Mouse (Mus musculus) liver, embryonic 13.5 days (tissue): ENCODE data around the gene Trip12. TPM values are rescaled to one million over a fixed set of nuclear protein-coding genes. Genes with fewer than 3 reads are reported as not detected.
A peak's percentile ranks its signal among the peaks of the same experiment; 100 is the strongest.

Experiments used
- ATAC-seq: fragments of 200-750 bp; cut with Nextera tagmentation; 2 replicates; pipeline ENCODE4 v1.8.0; 2017; ENCODE audit warnings: low read depth, mild to moderate bottlenecking, moderate number of reproducible peaks, moderate library complexity
- DNase-seq: peaks from one replicate; pipeline ENCODE4 v3.0.0; 2022
- H3K27ac ChIP-seq: fragments of 300-500 bp; sonication (generic); 2 replicates; pipeline ENCODE4 v1.5.1; 2015; ENCODE audit warnings: moderate library complexity, mild to moderate bottlenecking, inconsistent platforms
- H3K27me3 ChIP-seq: fragments of 300-500 bp; sonication (generic); 2 replicates; pipeline ENCODE4 v1.6.1; 2015; ENCODE audit warnings: mild to moderate bottlenecking, inconsistent platforms
- H3K36me3 ChIP-seq: fragments of 300-500 bp; sonication (generic); 2 replicates; pipeline ENCODE4 v1.6.1; 2015; ENCODE audit warnings: mild to moderate bottlenecking, inconsistent platforms
- H3K4me1 ChIP-seq: fragments of 300-500 bp; sonication (generic); replicated peaks from 2 replicates; pipeline ENCODE4 v1.6.1; 2015; ENCODE audit warnings: inconsistent platforms
- H3K4me2 ChIP-seq: fragments of 300-500 bp; sonication (generic); 2 replicates; pipeline ENCODE4 v1.6.1; 2015; ENCODE audit warnings: inconsistent platforms, mild to moderate bottlenecking, moderate library complexity
- H3K4me3 ChIP-seq: fragments of 300-500 bp; sonication (generic); replicated peaks from 2 replicates; pipeline ENCODE4 v1.5.1; 2015; ENCODE audit warnings: mild to moderate bottlenecking, inconsistent platforms
- H3K9ac ChIP-seq: fragments of 300-500 bp; sonication (generic); 2 replicates; pipeline ENCODE4 v1.6.1; 2015; ENCODE audit warnings: mild to moderate bottlenecking, inconsistent platforms
- H3K9me3 ChIP-seq: fragments of 300-500 bp; sonication (generic); replicated peaks from 2 replicates; pipeline ENCODE4 v1.6.1; 2016; ENCODE audit warnings: inconsistent platforms
- WGBS: fragments of 180-500 bp; shearing (Covaris S2); methylation state at CpG from one replicate; pipeline ENCODE4 v1.1.7; 2015; ENCODE audit not compliant: insufficient replicate concordance; 5-methylcytosine and 5-hydroxymethylcytosine counted together
- polyA plus RNA-seq: library from polyadenylated mRNA; unstranded; fragments of >200 nt; fragmentation: Nextera tagmentation; extraction: Ambion mirVana; gene quantifications from 2 replicates; pipeline ENCODE4 v1.2.1, GENCODE M21; 2015

The Trip12 gene
- polyA plus RNA-seq, 1 experiment from 2014 or later = 29.6 TPM

DNA sequence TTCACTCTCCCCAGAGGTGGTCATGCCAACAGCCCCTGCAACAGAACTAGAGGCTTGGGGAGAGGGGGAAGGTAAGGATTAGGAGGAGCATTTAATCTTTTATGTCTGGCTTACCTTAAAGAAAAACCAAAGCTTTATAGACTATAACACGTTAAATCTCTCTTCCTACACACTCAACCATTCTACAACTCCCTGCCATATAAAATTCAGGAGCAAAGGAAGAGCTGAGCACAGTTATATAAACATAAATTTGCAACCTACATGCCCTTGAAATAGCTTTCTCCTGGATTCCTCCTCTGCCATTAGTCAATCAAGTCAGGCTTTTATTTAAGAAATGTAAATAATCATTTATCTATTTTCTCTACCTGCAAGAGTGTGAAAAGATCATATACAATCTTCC is 62.9 kb downstream of the Trip12 start:
- Histone ChIP-seq H3K9me3 (no peaks in the 10 kb centered on the region), H3K36me3 (peaks cover 21% of the 10 kb centered on the region), H3K4me1 (no peaks in the 10 kb centered on the region), H3K27me3 (no peaks in the 10 kb centered on the region), H3K4me3 (no peak overlapping the region), H3K27ac (no peak overlapping the region), H3K9ac (no peak overlapping the region), H3K4me2 (no peak overlapping the region)
- ATAC-seq (no peak), DNase-seq (no peak)
- WGBS = 76% methylated on average over 1 of the region's 1 CpGs

DNA sequence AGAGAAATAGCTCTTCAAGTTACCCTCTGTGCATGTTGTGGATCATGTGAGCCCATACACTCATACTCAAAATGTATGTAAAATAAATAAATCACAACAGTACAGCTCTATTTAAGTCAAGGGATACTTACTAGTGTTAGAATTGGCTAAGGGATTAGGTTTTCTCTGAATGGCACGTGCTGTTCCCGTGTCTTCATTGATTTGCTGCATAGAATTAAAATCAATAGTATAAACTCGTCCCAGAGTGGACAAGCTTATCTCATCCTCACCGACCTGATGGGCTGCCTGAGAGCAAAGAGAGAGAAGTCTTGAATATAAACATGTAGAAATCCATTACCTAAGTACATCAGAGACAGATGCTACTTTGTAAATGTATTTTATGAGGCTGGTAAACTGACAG is 81.5 kb downstream of the Trip12 start:
- Histone ChIP-seq H3K9me3 (no peaks in the 10 kb centered on the region), H3K4me1 (no peaks in the 10 kb centered on the region), H3K4me2 (no peak overlapping the region), H3K36me3 (peaks cover 53% of the 10 kb centered on the region), H3K27me3 (no peaks in the 10 kb centered on the region), H3K27ac (no peak overlapping the region), H3K9ac (no peak overlapping the region), H3K4me3 (no peak overlapping the region)
- DNase-seq (no peak), ATAC-seq (no peak)
- 68% methylated on average over 4 of the region's 4 CpGs for WGBS

DNA sequence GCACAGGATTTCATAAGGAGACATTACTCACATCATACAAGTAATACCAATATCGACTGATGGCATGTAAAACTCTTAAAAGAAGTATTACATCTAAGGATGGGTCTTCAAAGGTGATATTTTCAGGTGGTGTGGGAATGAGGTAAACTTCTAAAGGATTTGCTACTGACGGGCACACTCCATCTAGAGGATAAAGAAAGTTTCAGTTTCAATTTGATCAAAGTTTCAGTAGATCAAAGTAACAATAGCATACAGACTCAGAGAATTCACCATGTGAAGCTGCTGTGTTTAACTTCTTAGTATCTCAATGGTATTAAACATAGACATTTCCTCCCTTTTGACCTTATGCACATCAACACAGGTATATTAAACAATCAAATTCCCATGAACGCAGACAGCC is 98.2 kb downstream of the Trip12 start:
- no peaks in the 10 kb centered on the region for H3K27me3 ChIP-seq
- no peak overlapping the region for H3K4me2 ChIP-seq
- no peak overlapping the region for H3K4me3 ChIP-seq
- WGBS = 90% methylated on average over 3 of the region's 3 CpGs
- H3K4me1 ChIP-seq = no peaks in the 10 kb centered on the region
- H3K27ac ChIP-seq = no peak overlapping the region
- no peak overlapping the region for H3K9ac ChIP-seq
- no peak for ATAC-seq
- DNase-seq = no peak
- no peaks in the 10 kb centered on the region for H3K9me3 ChIP-seq
- peaks cover 52% of the 10 kb centered on the region for H3K36me3 ChIP-seq

DNA sequence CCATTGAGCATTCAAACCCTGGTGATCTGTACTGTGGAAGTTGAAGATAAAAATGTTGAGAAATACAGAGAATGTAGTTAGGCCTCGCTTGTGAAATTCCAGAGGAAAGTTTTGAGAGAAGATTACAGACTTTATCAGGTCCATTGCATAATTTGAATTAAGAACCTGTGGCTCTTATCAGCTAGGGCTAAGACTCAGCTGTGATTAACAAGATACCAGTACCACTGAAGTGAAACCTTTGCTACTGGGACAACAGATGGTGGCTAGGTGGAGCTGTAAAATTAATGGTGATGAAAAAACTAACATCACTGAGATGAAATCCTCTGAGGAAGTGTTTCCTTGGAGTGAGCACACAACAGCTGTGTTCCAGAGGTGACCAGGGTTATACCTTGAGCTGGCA is 100.2 kb downstream of the Trip12 start:
- Histone ChIP-seq H3K9me3 (no peaks in the 10 kb centered on the region), H3K4me3 (no peak overlapping the region), H3K4me2 (no peak overlapping the region), H3K9ac (no peak overlapping the region), H3K27ac (no peak overlapping the region), H3K27me3 (no peaks in the 10 kb centered on the region), H3K36me3 (peaks cover 51% of the 10 kb centered on the region), H3K4me1 (no peaks in the 10 kb centered on the region)
- DNase-seq (no peak), ATAC-seq (no peak)
- WGBS = 40% methylated on average over 1 of the region's 1 CpGs

DNA sequence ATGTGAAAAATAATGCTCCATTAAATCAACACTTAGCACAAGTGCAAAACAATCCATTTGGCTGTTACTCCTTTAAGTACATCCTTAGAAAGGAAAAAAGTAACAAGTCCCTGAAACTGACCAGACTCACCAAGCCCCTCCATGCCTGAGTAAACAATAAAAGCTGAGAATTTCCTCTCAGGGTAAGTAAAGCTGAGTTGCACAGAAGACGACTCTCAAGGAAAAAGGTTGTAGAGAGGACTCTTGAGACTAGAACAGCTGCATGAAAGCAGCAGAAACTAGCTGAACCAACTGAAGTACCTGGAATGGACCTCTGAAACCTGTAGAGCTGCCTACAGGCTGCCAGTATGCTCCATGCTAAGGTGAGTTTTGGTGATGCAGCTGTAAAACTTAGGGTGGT is 103.2 kb downstream of the Trip12 start:
- Histone ChIP-seq H3K4me1 (no peaks in the 10 kb centered on the region), H3K36me3 (peaks cover 56% of the 10 kb centered on the region), H3K4me3 (no peak overlapping the region), H3K9me3 (no peaks in the 10 kb centered on the region), H3K4me2 (no peak overlapping the region), H3K27ac (no peak overlapping the region), H3K27me3 (no peaks in the 10 kb centered on the region), H3K9ac (no peak overlapping the region)
- WGBS = 86% methylated on average over 1 of the region's 1 CpGs
- no peak for ATAC-seq
- DNase-seq = no peak

DNA sequence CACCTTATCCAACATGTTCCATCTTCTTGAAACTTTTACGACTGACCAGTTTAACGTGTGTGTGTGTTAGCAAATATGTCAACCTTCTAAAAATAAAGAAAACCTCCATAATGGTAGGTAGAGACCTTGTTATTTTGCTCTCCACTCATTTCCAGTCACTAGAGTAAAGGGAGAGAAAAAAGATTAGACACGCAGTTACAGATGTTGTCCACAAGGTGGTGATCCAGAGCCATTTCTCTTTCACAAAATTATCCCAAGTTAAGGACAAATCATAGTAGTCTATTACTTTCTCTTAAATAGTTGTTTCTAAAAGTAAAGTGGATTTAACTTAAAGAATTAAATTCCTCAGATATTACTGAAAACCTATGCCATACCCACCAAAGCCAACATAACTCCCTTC is 106.5 kb downstream of the Trip12 start:
- WGBS = 54% methylated on average over 3 of the region's 3 CpGs
- ATAC-seq (no peak), DNase-seq (no peak)
- no peak overlapping the region for H3K4me2 ChIP-seq
- H3K9ac ChIP-seq = no peak overlapping the region
- no peak overlapping the region for H3K27ac ChIP-seq
- no peak overlapping the region for H3K4me3 ChIP-seq
- H3K9me3 ChIP-seq = no peaks in the 10 kb centered on the region
- no peaks in the 10 kb centered on the region for H3K4me1 ChIP-seq
- H3K27me3 ChIP-seq = no peaks in the 10 kb centered on the region
- peaks cover 47% of the 10 kb centered on the region for H3K36me3 ChIP-seq

DNA sequence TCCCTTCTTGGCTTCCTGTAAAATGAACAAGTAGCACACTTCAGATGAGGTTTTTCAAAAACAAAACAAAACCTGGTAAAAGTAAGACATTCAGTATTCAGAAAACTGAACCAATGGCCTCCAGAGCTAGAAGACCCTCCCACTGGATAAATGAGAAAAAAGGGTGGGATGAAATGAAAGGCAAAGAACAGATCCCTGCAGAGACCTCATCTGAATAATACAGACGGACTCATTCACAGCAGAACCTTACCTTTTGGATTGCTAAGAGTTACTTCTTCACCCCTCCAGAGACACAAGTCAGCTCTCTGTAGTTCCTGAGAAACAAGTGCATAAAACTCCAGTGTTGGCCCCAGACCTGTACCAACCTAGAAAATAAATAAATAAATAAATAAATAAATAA is 108.6 kb downstream of the Trip12 start:
- H3K9me3 ChIP-seq = no peaks in the 10 kb centered on the region
- H3K4me2 ChIP-seq = no peak overlapping the region
- H3K4me3 ChIP-seq = no peak overlapping the region
- no peaks in the 10 kb centered on the region for H3K27me3 ChIP-seq
- H3K36me3 ChIP-seq = peaks cover 45% of the 10 kb centered on the region
- no peak for DNase-seq
- no peak for ATAC-seq
- no peak overlapping the region for H3K27ac ChIP-seq
- 72% methylated on average over 1 of the region's 1 CpGs for WGBS
- H3K4me1 ChIP-seq = no peaks in the 10 kb centered on the region
- H3K9ac ChIP-seq = no peak overlapping the region

DNA sequence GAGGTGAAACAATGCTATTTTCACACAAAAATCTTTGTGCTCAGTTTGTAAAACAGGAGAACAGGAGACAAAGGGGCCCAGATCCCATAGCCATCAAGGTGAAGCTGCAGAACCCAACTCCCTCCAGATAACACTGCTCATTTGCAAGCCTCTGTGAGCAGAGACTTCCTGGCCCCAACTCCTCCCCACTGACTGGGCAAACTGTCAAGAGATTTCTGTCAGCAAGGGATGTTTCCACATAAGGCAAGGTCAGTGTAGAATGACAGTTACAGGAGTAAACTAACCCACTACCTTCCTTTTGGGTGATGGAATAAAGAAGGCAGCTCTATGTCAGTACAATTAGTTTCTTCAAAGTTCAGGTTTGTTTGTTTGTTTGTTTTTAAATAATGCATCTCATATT is 117.5 kb downstream of the Trip12 start:
- no peak for ATAC-seq
- no peak for DNase-seq
- H3K36me3 ChIP-seq = peaks cover 40% of the 10 kb centered on the region

DNA sequence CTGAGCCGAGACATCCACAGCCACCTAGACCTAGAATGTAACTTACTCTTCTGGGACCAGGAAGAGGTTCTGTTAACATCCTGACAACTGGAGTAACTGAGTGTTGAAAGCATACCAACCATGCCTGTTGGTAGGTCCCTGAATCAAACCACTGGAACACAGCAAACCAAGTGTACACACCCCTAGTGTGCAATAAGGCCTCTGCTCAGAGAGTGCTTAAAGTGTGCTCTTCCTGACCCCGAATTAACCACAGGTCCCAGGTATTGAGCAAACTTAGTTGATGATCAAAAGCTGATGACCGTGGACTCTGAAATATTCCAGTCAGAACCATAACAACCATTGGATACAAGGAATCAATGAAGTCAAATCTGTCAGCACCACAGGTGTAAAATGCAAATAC is 117.9 kb downstream of the Trip12 start:
- H3K27ac ChIP-seq = no peak overlapping the region
- ATAC-seq = peak; percentile 41; the same call in 1 of the 2 replicates
- no peak overlapping the region for H3K4me3 ChIP-seq
- peaks cover 36% of the 10 kb centered on the region for H3K36me3 ChIP-seq
- no peaks in the 10 kb centered on the region for H3K27me3 ChIP-seq
- no peaks in the 10 kb centered on the region for H3K9me3 ChIP-seq
- 80% methylated on average over 3 of the region's 3 CpGs for WGBS
- no peak overlapping the region for H3K4me2 ChIP-seq
- H3K9ac ChIP-seq = no peak overlapping the region
- no peaks in the 10 kb centered on the region for H3K4me1 ChIP-seq
- DNase-seq = no peak

More for the DNA sequence above, 117.5 kb downstream of the Trip12 start:
- H3K9ac ChIP-seq = no peak overlapping the region
- no peak overlapping the region for H3K27ac ChIP-seq
- H3K4me2 ChIP-seq = no peak overlapping the region
- H3K27me3 ChIP-seq = no peaks in the 10 kb centered on the region
- H3K4me1 ChIP-seq = no peaks in the 10 kb centered on the region
- no peaks in the 10 kb centered on the region for H3K9me3 ChIP-seq
- no peak overlapping the region for H3K4me3 ChIP-seq

DNA sequence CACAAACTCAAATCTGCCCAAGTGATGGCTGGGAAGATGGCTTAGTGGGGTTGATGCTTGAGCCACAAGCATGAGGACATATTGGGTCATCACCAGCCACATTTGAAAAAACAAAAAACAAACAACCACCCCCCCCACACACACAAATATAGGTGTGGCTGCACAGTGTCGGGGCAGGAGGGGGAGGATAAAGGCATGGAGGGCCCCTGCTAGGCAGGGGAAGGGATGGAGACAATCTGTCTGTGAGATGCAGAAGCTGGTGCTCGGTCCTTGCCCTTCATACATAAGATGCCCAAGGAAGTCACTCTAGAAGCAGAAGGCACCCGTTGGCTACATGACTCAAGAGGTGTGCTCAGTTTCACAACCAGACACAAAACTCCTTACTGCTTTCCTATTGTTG is 118.4 kb downstream of the Trip12 start:
- WGBS = 77% methylated on average over 3 of the region's 3 CpGs
- no peak for ATAC-seq
- no peaks in the 10 kb centered on the region for H3K4me1 ChIP-seq

DNA sequence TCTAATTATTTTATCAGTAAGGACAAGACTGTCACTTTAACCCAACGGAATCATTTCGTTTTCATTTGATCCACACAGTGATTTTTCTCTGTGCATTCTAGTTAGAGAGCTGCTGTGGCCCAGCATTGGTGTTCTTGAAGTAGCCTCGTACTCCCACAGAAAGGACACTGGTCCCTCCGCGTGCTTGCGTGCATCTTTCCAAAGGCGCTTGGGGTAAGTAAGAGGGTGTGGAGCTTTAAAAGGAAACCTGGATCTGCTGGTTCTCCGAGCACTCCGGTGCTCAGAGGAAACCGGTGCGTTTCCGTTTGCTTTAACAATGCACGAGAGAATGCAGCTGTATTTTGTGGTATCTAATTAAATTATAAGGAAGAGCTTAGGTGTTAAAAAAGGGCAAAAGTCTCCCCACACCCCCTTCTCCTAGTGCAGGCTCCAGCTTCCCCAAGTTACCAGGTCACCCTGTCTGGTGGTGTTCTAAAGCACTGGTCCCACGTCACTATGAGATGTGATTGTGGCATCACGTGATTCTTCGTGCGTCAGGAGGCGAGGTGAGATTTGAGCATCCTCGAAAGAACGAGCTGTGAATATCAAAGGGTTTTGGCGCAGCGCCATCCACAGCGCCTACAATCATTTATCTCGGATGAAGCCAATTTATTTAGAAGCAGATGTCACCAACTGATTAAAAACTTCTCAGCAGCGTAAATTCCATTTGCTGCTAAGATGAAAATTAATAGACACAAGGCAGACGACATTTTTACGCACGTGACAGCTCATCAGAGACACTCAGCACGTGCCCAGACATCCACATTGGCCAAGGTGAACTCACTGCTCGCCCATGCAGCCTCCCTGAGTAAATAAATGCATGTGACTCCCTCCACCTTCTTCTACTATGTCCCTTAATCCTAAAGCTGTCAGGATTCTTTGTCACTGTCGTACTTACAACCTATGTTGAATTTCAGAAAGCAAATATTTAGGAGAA is 130.2 kb downstream of the Trip12 start:
- H3K4me3 ChIP-seq = no peak overlapping the region
- H3K9ac ChIP-seq = no peak overlapping the region
- no peak overlapping the region for H3K27ac ChIP-seq
- WGBS = 18% methylated on average over 31 of the region's 31 CpGs
- H3K36me3 ChIP-seq = no peaks in the 10 kb centered on the region
- ATAC-seq (no peak), DNase-seq (no peak)
- no peaks in the 10 kb centered on the region for H3K9me3 ChIP-seq
- H3K4me2 ChIP-seq = no peak overlapping the region
- H3K27me3 ChIP-seq = peaks cover 9% of the 10 kb centered on the region; the same call in 1 of the 2 replicates
- H3K4me1 ChIP-seq = no peaks in the 10 kb centered on the region

More for the DNA sequence above, 118.4 kb downstream of the Trip12 start:
- H3K9ac ChIP-seq = no peak overlapping the region
- H3K36me3 ChIP-seq = peaks cover 33% of the 10 kb centered on the region
- no peak overlapping the region for H3K4me2 ChIP-seq
- H3K4me3 ChIP-seq = no peak overlapping the region
- H3K27me3 ChIP-seq = no peaks in the 10 kb centered on the region
- H3K9me3 ChIP-seq = no peaks in the 10 kb centered on the region
- H3K27ac ChIP-seq = no peak overlapping the region
- DNase-seq = no peak

DNA sequence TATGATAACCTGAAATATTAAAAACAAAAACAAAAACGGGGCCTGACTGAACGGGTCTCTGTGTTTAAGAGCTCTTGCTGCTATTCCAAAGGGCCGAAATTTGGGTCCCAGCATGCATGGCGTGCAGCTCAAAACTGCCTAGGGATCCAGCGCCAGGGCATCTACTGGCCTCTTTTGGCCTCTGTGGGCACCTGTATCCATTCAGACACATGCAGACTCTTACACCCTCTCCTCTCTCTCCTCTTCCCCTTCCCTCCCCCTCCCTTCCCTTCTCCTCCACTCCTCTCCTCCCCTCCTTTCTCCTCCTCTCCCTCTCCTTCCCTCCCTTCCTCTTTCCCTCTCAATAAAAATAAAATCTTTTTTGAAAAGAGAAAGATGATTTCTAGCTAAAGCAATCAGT is 130.9 kb downstream of the Trip12 start:
- H3K27ac ChIP-seq = no peak overlapping the region
- H3K9ac ChIP-seq = no peak overlapping the region
- WGBS = 20% methylated on average over 5 of the region's 5 CpGs
- no peak overlapping the region for H3K4me2 ChIP-seq
- no peak overlapping the region for H3K4me3 ChIP-seq
- ATAC-seq (no peak), DNase-seq (no peak)
- peaks cover 9% of the 10 kb centered on the region; the same call in 1 of the 2 replicates for H3K27me3 ChIP-seq
- H3K9me3 ChIP-seq = no peaks in the 10 kb centered on the region
- no peaks in the 10 kb centered on the region for H3K4me1 ChIP-seq
- H3K36me3 ChIP-seq = no peaks in the 10 kb centered on the region
